Mouse (Mus musculus) frontal cortex, postnatal 36 days (tissue): ENCODE measurements around the gene Prpf38b.

ENCODE experiments used
- DNase-seq, 2 experiments: peaks; one replicate each; pipeline ENCODE4 v3.0.0; 2022; ENCODE audit warnings: low spot score in 2 of 2

Gene Prpf38b

DNA sequence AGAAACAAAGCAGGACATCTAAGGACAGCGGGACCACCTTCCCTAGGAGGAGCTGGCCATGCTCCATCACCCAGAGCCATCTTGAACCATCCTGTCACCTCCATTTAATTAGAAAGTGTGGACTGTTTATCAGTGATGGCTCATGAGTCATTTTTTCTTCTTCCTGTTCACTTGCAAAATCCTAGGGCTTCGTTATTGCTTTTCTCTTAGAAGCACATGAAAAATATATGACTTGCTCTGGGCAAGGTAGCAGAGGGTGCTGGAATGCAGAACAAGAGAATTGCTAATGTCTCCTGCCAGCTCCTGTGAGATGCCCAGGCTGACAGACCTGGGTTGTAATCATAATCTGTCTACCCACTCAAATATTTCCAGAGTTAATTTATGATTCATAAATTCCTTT lies 50.7 kb downstream of the Prpf38b start:
- no peak for DNase-seq

DNA sequence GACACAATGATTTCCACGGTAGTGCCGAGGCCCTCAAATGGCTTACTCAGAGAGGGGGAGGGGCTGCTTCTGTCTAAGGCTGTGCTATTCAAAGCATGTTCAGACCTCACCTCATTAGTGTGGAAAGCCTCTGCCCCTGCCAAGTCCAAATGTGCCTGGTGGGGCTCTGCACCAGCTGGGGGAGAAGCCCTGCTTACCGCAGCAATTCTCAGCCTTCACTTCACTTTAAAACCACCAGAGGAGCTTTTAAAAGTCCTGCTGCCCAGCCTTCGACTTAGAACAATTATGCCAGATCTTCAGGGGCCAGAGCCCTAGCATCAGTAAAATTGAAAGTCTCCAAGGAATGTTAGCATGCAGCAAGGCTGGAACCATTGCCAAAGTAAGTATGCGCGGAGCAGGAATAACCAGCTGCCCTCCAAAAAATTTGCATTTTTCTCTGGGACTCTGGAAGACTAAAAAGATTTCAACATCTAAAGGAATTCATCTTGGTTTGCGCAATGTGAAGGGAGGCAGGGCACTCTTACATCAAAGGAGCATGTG lies 53.2 kb downstream of the Prpf38b start:
- peak; percentile 26 to 33 for DNase-seq

DNA sequence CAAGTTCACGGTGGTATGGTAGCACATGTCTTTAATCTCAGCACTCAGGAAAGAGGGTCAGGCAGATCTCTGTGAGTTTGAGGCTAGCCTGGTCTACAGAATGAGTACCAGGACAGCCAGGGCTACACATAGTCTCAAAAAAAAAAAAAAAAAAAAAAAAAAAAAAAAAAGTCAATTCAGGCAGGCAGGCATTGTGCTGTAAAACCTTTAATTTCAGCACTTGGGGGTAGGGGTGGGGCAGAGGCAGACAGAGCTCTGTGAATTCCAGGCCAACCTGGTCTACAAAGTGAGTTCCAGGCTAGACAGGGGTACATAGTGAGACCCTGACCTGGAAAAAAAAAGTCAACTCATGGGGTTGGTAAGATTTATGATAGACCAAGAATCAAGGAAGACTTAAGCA lies 53.8 kb downstream of the Prpf38b start:
- DNase-seq, result no peak

DNA sequence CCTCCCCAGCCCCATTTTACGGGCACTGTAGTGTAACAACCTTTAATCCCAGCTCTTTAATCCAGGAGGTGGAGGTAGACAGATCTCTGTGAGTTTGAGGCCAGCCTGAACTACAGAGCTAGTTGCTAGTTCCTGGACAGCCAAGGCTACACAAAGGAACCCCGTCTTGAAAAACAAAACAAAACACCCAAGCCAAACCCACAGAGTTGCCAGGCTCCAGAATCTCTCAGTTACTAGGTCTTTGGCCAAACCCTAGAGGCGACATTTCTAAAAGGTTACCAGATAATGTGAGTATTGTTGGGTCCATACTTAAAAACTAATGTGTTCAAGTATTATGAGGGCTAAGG lies 54.4 kb downstream of the Prpf38b start:
- no peak for DNase-seq

DNA sequence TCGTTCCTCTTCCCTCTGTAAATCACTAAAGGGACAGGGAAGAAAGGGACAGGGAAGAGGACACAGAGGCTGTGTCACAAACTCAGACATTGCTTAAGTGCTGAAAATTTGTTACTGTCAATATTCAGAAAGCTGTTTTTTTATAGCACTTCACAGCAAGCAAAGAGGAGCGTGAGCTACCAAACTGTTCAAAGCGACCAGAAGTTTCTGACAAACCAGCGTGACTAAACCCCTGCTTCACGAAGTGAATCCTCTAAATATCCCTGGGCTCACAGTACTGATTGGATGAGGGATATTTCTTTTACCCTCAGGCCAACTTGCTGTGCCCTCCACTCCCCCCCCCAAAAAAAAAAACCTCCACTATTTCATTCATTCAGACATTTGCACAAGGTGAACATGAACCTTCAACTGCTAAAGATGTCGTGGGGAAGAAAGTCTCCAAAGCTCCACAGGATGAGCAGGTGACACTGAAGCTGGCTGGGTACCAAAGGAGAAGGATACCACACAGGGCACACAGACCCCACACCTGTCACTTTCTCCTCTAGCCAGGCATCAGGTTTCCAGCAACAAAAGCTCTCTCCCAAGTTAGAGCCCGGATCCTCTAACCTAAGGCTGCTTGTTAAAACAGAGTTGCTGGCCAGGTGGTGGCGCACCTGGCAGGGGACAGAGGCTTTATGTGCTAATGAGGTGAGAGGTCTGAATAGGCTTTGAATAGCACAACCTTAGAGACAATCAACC lies 55.0 kb downstream of the Prpf38b start:
- peak in 1 of 2 experiments; percentile 13 for DNase-seq

DNA sequence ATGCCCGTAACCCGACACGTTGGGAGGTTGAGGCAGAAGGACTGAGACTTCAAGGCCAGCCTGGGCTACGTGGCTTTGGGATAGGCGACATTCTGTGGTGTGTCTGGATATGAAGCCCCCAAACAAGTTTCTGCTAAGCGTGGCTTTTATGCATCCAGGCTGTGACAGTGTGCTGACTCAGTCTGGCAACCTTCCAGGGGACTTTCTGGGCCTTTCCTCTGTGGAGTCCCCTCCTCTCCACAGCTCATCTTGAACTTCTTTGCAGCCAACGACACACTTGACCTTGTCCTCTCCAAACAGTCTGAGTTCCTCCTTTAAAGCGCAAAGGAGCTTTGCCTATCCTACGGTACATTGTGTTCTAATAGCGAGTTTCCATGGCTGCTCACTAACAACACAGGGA lies 55.7 kb downstream of the Prpf38b start:
- peak in 1 of 2 experiments; percentile 16 for DNase-seq

DNA sequence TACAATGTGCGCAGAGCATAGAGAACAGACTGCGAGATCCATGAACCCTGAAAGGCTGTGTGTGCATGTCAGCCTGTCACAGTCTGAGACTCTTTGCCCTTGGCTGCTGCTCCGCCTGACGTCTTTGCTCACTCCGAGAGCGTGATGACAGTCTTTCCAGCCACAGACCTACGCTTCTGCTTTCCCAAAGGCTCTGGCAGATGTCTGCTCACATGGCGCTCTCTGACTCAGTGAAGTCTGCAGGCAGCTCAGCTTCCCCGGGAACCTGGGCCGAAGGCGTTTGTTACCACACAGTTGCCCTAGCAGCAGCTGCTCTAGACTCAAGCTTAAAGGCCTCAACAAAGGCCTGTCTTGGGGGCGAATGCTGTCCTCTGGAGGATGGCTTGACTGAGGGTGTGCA lies 56.2 kb downstream of the Prpf38b start:
- peak; percentile 85 to 94 for DNase-seq

DNA sequence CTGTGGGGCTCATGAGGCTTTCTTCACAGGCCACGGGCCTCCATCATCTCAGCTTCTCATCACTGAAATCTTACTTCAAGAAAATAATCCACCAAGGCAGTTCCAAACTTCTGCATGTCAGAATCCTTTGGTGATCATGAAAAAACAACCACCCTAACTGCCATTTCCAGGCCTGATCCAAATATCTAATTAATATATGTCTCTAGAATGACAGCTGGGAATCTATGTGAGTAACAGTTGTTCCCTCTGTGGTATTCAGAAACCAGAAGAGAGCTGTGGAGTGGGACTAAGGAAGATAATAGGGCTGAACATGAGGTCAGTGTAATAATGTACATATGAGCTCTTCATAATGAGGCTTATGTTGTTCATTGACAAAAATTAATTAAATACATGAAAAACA lies 58.3 kb downstream of the Prpf38b start:
- DNase-seq, result no peak
